Mouse (Mus musculus) stomach, postnatal 0 days (tissue): ENCODE data around the gene Tmed4.

Source experiments
- CTCF ChIP-seq: IDR thresholded peaks from 2 replicates; pipeline ENCODE4 v1.5.1; 2016; ENCODE audit warnings: antibody characterized with exemption, low read depth, mild to moderate bottlenecking, moderate library complexity
- EP300 ChIP-seq: optimal IDR thresholded peaks from 2 replicates; pipeline ENCODE3; 2016; ENCODE audit warnings: antibody characterized with exemption

- no peak for TF ChIP-seq CTCF
- no peak for TF ChIP-seq EP300
Measured at GRCm38 (mm10) chr11:6267320-6268254, 7.1 kb downstream of the Tmed4 start, which contains the start of gene Ddx56.
